In genomic region chr12:104817172-104817866, GRCm38 (mm10) we compare ENCODE assay signal across 12 mouse cellular contexts. TPM values are rescaled to one million over a fixed set of nuclear protein-coding genes. Genes with fewer than 3 reads are reported as not detected.
DNase-seq lines count a peak whose midpoint lies in the region; ATAC-seq and TF ChIP-seq lines count a peak whose summit lies in the region.
"Had no signal": no experiment of that assay in that cellular context is flagged by ENCODE, and none has a peak within 500 bp of the region (broad histone marks: within the 10 kb centered on the region; RNA-seq: fewer than 3 reads in every experiment).

No protein-coding gene starts in this region.

- H3K9ac ChIP-seq in liver, postnatal 0 days (replicated peaks): no peak overlapping the region
- H3K9ac ChIP-seq in liver, embryonic 11.5 days (ENCODE audit: low read depth, low read length): no peak overlapping the region
- H3K9ac ChIP-seq in heart, embryonic 12.5 days: no peak overlapping the region
- H3K9ac ChIP-seq: lung, embryonic 14.5 days had no signal

- H3K4me1 ChIP-seq in liver, postnatal 0 days (ENCODE audit: insufficient read depth): peaks cover 6% of the 10 kb centered on the region; the same call in 1 of the 2 replicates
- H3K4me1 ChIP-seq in liver, embryonic 11.5 days (replicated peaks; ENCODE audit: control insufficient read depth, insufficient read depth, low read length): no peaks in the 10 kb centered on the region
- H3K4me1 ChIP-seq in heart, embryonic 12.5 days (replicated peaks): peaks cover 45% of the 10 kb centered on the region

- H3K27ac ChIP-seq in liver, postnatal 0 days (ENCODE audit: low read depth): no peak overlapping the region
- H3K27ac ChIP-seq in liver, embryonic 11.5 days (ENCODE audit: low read depth, low read length): no peak overlapping the region
- peak overlapping the region; percentile 60 for H3K27ac ChIP-seq in heart, embryonic 12.5 days (ENCODE audit: poor library complexity, severe bottlenecking)

- no peaks in the 10 kb centered on the region for H3K36me3 ChIP-seq in liver, postnatal 0 days (replicated peaks; ENCODE audit: insufficient read depth, low read length)
- H3K36me3 ChIP-seq in liver, embryonic 11.5 days (ENCODE audit: control insufficient read depth, insufficient read depth, low read length): no peaks in the 10 kb centered on the region
- no peaks in the 10 kb centered on the region for H3K36me3 ChIP-seq in heart, embryonic 12.5 days

- no peak overlapping the region for H3K4me3 ChIP-seq in liver, postnatal 0 days (ENCODE audit: low read depth, low read length)
- no peak overlapping the region for H3K4me3 ChIP-seq in liver, embryonic 11.5 days (ENCODE audit: low read depth, low read length)
- H3K4me3 ChIP-seq in heart, embryonic 12.5 days: no peak overlapping the region

- H3K27me3 ChIP-seq in liver, postnatal 0 days (ENCODE audit: insufficient read depth, low read length): no peaks in the 10 kb centered on the region
- no peaks in the 10 kb centered on the region for H3K27me3 ChIP-seq in liver, embryonic 11.5 days (replicated peaks; ENCODE audit: control insufficient read depth, insufficient read depth, low read length)
- no peaks in the 10 kb centered on the region for H3K27me3 ChIP-seq in heart, embryonic 12.5 days (replicated peaks)

- TF ChIP-seq CTCF in liver, postnatal 0 days (IDR thresholded peaks at IDR 0.05; ENCODE audit: low read depth): no peak

- WGBS in liver, postnatal 0 days (ENCODE audit: insufficient replicate concordance): 32% methylated on average over 12 of the region's 12 CpGs
- 32% methylated on average over 12 of the region's 12 CpGs for WGBS in liver, embryonic 11.5 days
- 20% methylated on average over 11 of the region's 12 CpGs for WGBS in heart, embryonic 12.5 days

- no peaks in the 10 kb centered on the region for H3K9me3 ChIP-seq in liver, postnatal 0 days (ENCODE audit: low read length)
- no peaks in the 10 kb centered on the region for H3K9me3 ChIP-seq in liver, embryonic 11.5 days (ENCODE audit: control insufficient read depth, low read length)
- H3K9me3 ChIP-seq in heart, embryonic 12.5 days (replicated peaks): no peaks in the 10 kb centered on the region

- no peak for TF ChIP-seq EP300 in liver, postnatal 0 days (IDR thresholded peaks at IDR 0.05; ENCODE audit: low read depth)

- H3K4me2 ChIP-seq in liver, postnatal 0 days (ENCODE audit: low read depth, low read length): no peak overlapping the region
- H3K4me2 ChIP-seq in liver, embryonic 11.5 days: no peak overlapping the region
- H3K4me2 ChIP-seq in heart, embryonic 12.5 days: peak overlapping the region; percentile 19
- H3K4me2 ChIP-seq: lung, embryonic 14.5 days had no signal

- peak; percentile 43; the same call in 1 of the 2 replicates for ATAC-seq in liver, postnatal 0 days
- ATAC-seq in liver, embryonic 11.5 days (replicated peaks; ENCODE audit: low FRiP score): no peak
- peak; percentile 51; the same call in 1 of the 2 replicates for ATAC-seq in heart, embryonic 12.5 days (ENCODE audit: insufficient number of reproducible peaks, low FRiP score)

- peak; percentile 51 for DNase-seq in adrenal gland, postnatal 14 days
- no peak for DNase-seq in adrenal gland, postnatal 25 days
- peak; percentile 33 for DNase-seq in liver, postnatal 0 days
- DNase-seq in liver, embryonic 11.5 days (ENCODE audit: low spot score): no peak
- peak; percentile 63 for DNase-seq in kidney, postnatal 10 days
- DNase-seq in testis, postnatal 14 days (ENCODE audit: low spot score): no peak
- DNase-seq in spleen, adult 18-20 months: no peak
- DNase-seq: layer of hippocampus, postnatal 36 days; lung, embryonic 14.5 days; midbrain, embryonic 14.5 days had no signal

RNA-seq across cellular contexts. Expression of gene Clmn, which starts 47.6 kb away (rescaled TPM):
- 7.5 and 14.3 TPM in 2 replicates for total RNA-seq in adrenal gland, postnatal 14 days (2021)
- 8.5 and 12.4 TPM in 2 replicates for total RNA-seq in adrenal gland, postnatal 25 days (2021)
- polyA plus RNA-seq in liver, postnatal 0 days (2015; fragmentation: Nextera tagmentation; extraction: Ambion mirVana): 1.9 and 2.5 TPM in 2 replicates
- 1.5 and 2.1 TPM in 2 replicates for polyA plus RNA-seq in liver, embryonic 11.5 days (2014; fragmentation: Nextera tagmentation; extraction: Ambion mirVana)
- polyA plus RNA-seq in heart, embryonic 12.5 days (2016; fragmentation: Nextera tagmentation; extraction: Ambion mirVana): 0.56 and 1.3 TPM in 2 replicates
- total RNA-seq: MEL had no signal

Comparison
In these comparisons a context has a peak if more than half of its experiments do, and no peak if none do; other contexts are left out.
1. DNase-seq: peak in adrenal gland, postnatal 14 days (single experiment), liver, postnatal 0 days (single experiment) and kidney, postnatal 10 days (single experiment); none in adrenal gland, postnatal 25 days (single experiment), liver, embryonic 11.5 days (single experiment), testis, postnatal 14 days (single experiment) and spleen, adult 18-20 months (0 of 2).